Mouse (Mus musculus): ENCODE data around the gene Cdca3. TPM values are rescaled to one million over a fixed set of nuclear protein-coding genes. Genes with fewer than 3 reads are reported as not detected.
A peak's percentile ranks its signal among the peaks of the same experiment; 100 is the strongest.
"Not testable (repeated sequence)": the region's sequence is repeated elsewhere in the genome, so short reads cannot be mapped to it uniquely, and the experiment has no call there.

Gene Cdca3
- total RNA-seq, 2 experiments from 2014 or later: 0.23 to 0.42 TPM

DNA sequence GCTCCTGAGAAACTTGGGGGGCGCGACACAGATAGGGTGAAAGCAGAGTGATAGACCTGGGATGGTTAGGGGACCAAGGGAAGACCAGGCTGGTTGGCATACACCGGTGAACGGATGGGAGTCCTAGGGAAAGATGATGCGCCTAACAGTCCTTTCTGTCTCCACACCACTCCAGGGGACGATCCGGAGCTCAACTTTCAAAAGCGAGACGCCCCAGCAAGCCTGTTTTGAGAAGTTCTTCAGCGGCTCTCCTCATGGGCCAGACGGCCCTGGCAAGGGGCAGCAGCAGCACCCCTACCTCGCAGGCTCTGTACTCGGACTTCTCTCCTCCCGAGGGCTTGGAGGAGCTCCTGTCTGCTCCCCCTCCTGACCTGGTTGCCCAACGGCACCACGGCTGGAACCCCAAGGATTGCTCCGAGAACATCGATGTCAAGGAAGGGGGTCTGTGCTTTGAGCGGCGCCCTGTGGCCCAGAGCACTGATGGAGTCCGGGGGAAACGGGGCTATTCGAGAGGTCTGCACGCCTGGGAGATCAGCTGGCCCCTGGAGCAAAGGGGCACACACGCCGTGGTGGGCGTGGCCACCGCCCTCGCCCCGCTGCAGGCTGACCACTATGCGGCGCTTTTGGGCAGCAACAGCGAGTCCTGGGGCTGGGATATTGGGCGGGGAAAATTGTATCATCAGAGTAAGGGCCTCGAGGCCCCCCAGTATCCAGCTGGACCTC lies 20.1 kb upstream of the Cdca3 start:
- DNase-seq (ENCODE audit: low spot score in 2 of 2): peak in 1 of 2 experiments; percentile 65

DNA sequence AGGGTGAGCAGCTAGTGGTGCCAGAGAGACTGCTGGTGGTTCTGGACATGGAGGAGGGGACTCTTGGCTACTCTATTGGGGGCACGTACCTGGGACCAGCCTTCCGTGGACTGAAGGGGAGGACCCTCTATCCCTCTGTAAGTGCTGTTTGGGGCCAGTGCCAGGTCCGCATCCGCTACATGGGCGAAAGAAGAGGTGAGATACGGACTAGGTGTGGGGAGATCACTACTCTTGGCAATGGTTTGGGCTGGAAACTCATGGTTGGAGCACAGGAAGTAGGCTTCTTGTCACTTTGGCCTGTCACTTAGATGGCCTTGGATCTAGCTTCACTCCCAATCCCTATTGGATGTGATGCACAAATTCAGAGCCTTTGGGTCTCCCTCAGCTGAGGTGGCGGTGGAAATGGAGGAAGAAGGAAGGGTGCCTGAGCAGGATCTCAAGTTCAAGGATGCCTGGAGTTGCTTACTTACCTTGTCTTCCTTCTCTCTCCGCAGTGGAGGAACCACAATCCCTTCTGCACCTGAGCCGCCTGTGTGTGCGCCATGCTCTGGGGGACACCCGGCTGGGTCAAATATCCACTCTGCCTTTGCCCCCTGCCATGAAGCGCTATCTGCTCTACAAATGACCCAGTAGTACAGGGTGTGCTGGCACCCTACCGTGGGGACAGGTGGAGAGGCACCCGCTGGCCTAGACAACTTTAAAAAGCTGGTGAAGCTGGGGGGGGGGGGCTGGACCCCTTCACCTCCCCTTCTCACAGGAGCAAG lies 19.4 kb upstream of the Cdca3 start:
- DNase-seq (ENCODE audit: low spot score in 2 of 2): no peak

DNA sequence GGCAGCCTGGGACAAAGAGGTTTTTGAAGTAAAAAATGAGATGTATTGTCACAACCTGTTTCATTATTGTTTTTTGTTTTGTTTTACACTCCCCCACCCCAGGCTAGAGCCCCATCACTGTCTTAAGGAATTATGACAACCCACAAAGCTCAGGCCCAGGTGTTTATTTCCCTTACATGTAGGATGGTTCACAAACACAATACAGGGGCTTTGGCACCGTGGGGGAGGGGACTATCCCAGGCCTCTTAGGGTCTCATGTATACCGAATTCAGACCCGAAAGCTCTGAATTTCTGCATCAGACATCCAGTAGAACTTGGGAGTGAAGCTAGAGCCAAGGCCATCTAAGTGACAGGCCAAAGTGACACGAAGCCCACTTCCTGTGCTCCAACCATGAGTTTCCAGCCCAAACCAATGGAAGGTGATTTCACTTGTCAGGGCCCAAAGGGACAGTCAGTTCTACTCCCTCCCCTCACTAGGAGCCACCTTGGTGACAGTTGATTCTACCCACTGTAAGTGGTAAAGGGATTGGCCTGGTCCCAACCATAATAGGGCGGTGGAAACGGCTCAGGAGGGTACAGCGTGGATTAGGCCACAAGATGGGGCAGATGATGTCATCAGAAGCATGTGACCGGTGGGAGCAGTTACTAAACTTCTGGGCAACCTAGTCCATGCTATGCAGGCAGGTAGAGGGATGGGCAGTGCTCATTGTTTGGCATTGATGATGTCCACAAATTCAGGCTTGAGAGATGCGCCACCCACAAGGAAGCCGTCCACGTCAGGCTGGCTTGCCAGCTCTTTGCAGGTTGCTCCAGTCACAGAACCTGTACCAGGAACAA lies 18.6 kb upstream of the Cdca3 start:
- DNase-seq (ENCODE audit: low spot score in 2 of 2): not testable (repeated sequence)

DNA sequence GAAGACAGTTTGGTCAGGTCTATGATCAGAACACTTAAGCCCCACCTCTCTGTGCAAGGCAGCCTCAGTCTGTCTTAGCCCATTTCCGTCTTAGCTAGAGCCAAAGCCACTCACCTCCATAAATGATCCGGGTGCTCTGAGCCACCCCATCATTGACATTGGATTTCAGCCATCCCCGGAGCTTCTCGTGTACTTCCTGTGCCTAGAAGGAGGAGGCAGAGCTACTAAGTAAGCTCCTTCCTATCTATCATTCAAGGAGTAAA lies 18.0 kb upstream of the Cdca3 start:
- no peak for DNase-seq (ENCODE audit: low spot score in 2 of 2)

DNA sequence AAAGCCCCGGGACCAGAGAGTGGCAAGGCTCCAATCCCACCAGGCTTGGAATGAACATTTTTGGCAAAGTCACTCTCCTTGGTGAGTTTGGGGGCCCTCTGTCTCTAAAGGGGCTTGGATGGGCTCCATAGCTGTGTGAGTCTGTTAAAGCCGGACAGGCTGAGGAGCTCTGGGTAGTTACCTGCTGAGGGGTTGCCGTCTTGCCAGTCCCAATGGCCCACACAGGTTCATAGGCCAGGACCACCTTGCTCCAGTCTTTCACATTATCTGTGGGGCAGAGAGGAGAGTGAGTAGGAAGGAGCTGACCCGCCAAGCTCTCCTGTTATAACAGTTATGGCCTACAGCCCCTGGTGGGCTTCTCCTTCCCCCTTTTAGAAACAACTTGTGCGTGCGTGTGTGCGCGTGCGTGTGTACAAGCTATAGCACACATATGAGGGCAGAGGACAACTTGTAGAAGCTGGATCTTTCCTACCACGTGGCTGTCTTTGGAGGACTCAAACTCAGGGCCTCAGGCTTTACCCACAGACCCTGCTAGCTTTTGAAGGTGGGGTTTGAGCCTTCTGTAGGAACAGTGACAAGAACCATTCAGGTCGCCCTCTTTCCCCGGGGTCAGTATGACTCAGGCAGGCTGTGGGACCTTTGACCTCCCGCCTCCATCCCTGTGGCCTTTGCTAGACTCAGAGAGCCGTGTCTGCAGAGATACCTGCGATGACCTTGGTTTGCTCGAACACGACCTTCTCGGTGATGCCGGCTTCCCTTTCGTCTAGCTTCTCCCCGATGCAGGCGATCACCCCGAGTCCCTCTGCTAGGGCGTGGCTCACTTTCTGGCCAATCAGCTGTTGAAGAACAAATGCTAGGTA lies 17.4 kb upstream of the Cdca3 start:
- DNase-seq (ENCODE audit: low spot score in 2 of 2): no peak

DNA sequence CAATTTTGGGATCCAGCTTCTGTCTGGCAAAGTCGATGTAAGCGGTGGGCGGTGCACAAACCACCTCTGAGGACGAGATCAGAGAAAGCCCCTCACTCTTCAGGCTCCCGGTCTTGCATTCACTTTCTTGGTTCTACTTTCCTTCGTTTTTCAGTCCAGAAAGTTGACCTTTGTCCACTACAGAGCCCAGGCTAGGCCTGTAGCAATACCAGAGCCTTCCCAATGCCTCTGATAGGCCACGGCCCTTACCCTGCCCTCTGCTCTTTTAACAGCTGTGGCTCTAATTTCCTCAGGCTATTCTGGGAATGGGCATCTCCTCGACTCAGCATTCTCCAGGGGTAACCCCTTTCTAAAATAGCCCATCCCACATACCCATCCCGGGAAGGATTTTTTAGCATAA lies 16.5 kb upstream of the Cdca3 start:
- no peak for DNase-seq (ENCODE audit: low spot score in 2 of 2)

DNA sequence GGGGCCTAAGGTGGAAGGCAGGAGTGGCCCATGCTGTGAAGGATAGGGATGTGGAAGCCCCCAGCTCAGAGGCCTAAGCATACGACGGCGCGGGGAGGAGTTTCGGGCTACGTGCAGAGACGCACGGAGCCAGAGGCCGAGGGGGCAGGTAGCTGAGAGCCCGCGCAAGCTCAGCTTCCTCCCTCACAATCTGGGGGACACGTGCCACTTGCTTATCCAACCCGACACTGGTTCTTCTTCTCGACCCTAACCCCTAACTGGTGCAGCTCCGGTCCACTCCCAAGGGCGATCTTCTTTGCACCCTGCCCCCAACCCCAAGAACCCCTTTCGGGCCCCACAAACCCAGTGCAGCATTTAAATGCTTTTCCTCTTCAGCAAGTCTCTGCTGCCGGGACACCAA lies 15.9 kb upstream of the Cdca3 start:
- DNase-seq (ENCODE audit: low spot score in 2 of 2): peak; percentile 67 to 79

DNA sequence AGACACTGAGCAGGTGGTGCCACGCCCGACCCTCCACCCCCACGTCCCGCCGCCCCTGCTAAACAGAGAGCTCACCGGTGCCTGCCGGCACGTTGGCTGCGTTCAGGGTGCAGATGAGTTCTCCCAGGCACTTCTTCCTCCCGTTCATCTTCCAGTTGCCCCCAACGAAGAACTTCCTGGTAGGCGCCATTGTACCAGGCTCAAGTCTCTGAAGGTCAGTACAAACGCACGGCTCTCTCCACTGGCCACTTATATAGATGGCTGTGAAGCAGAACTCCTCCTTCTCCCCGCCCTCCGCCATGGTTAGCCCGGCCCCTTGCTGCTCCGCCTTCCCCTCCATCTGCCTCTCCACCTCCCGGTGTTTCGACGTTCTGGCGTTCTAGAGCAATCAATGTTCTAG lies 15.4 kb upstream of the Cdca3 start, which contains the start of gene Tpi1:
Gene Tpi1 (minus strand): TSS at position 364 of the 400 bp plus-strand sequence.
- DNase-seq (ENCODE audit: low spot score in 2 of 2): peak; percentile 86 to 90

DNA sequence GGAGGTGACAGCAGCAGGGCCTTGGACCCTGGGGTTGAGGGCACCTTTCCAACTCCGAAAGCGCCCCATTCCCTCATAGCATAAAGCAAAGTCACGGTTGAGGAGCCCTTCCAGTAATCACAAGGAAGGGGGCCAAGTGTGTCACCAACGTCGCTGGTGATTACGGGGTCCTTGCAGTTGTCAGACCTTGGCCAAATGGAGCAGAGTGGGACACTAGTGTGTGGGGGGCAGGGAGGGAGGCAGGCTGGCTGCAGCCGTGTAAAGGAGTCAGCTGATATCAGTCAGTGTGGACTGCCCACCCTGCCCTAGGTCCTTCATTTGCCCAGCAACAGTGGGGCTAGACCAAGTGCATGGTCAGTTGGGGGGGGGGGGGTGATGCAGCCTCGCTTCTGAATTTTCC lies 14.9 kb upstream of the Cdca3 start:
- DNase-seq (ENCODE audit: low spot score in 2 of 2): no peak

DNA sequence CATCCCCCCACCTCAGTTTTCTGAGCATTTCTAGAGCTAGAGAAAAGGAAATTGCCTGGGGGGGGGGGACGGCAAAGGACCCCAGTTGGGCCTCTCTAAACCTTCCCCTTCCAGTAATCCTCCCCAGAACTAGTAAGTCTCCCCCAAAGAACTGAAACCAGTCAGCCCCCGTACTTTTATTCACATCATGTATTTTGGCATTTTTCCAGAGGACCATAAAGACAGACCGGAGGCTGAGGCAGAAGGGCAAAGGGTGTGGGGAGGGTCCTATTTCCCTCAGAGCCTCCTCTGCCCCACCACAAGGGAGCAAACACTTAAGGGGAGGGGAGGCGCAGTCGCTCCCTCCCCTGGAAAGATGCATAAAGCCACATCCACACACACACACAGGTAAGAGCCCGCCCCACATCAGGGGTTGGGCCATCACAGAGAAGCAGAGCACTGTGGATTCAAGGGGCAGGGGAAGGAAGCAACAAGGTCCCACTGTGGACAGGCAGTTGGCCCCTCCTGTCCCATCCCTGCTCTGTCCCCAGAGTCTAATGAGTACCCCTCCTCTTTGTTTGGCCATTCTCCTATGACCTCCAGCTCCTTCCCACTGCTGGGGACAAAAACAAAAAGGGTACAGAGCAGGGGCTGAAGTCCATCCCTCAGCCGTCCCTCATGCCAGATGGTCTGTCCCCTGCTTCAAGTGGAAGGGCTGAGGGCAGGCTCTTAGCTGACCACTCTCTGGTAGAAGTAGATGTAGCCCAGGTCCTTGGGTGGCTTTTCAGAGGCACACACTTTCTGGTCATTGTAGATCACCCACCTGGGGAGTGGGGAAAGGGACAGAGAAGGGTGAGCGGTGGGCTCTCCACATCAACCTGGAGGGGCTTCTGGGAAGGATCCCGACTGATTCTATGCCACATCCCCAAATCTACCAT lies 14.2 kb upstream of the Cdca3 start:
- no peak for DNase-seq (ENCODE audit: low spot score in 2 of 2)

DNA sequence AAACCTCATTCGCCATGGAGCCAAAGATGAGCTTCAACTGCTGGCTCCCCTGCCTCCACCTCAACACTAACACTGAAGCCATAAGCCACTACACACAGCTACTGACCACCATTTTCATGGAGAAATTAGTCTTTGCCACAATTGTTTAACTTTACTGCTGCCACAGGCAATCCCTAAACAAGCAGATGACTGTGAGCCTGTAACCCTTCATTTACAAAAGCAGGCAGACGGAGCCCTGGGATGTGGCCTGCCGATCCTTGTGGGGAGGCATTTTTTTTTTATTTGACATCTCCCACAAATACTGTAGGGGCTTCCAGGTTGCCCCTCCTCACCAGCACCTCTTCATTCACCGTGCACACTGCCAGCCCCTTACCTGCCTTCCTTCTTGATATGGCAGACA lies 12.7 kb upstream of the Cdca3 start:
- no peak for DNase-seq (ENCODE audit: low spot score in 2 of 2)

DNA sequence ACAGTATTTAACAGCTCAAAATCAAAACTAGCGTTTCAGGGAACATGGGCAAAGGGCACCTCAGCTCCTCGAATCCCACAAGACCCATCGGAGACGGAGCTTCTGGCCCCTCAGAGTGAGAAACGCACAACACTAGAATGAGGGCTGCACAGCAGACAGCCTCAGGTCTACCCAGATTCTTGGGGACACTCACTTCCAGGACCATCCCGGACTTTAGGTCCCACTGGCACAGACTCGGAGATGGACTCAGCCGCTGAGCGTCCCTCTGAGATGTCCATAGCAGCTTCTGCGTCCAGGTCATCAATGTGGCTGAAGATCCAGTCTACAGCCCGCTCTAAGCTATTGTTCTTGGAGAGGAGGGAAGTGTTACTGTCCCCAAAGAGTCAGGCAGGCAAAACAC lies 12.2 kb upstream of the Cdca3 start:
- no peak for DNase-seq (ENCODE audit: low spot score in 2 of 2)

DNA sequence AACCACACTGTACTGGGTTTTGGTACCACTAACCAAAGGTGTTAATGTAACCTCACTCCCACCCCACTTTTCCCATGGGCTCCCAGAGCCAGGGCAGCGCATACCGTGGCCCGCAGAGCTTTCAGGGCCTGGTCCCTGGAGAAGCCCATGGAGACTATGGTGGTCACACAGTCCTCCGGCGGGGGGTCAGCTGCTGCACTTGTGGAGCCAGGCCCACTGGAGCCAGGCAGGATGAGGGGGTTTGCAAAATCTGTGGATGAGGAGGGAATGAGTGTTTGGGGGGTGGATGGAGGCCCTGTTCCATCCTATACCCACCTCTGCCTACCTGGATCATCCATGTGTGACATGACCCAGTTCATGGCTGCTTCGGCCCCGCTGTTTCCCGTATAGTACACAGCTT lies 11.8 kb upstream of the Cdca3 start:
- no peak for DNase-seq (ENCODE audit: low spot score in 2 of 2)

DNA sequence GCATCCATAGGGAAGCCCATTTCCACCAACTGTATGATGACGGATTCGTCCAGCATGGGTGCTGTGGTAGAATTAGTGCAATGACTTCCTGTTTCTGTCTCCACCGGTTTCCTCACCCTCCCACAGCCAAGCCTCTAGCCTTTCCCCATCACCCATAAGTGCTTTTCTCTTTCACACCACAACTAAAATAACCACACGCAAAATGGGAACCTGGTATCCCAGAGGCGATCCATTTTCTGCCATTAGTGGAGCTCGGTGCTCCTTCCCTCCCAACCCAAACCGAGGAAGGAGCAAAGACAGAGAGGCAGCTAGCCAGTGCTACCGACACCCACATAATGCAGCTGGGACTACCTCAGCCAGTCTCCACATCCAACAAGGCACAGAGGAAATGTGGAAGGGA lies 11.4 kb upstream of the Cdca3 start:
- peak in 1 of 2 experiments; percentile 44 for DNase-seq (ENCODE audit: low spot score in 2 of 2)

DNA sequence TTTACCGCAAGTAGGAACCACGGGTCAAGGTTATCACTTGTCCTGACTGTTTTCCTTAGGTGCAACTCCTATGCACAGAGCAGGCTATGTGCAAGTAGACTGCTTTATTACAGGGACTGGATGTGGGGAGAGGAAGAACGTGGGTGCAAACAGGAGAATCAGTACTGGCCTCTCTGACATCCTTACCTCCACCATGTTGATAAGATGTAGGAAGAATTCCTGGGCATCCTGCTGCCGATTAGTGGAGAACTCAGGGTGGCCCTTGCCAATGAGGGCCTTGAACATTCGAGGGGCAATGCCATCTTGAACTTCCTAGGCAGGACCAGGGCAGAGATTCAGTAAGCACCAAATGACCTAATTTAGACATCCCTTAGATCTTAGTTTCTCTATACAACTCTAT lies 8.5 kb upstream of the Cdca3 start:
- no peak for DNase-seq (ENCODE audit: low spot score in 2 of 2)

DNA sequence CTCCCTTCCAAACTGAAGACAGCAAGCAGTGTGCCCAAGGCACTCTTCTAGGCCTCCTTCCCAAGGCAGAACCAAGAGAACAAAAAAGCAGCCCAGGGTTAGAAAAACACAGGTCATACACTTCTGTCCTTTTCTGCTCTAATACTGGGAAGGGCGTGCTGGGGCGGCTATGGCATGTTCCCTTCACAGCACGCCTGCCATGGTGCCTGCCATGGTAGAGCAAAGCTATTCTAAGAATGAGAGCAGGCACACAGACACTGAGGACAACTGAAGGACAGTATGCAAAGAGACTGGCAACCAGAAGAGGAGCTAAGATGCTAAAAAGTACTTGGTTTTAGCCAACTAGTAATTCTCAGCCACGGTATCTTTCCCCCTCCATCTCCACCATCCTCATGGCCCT lies 7.3 kb upstream of the Cdca3 start:
- DNase-seq (ENCODE audit: low spot score in 2 of 2): no peak

DNA sequence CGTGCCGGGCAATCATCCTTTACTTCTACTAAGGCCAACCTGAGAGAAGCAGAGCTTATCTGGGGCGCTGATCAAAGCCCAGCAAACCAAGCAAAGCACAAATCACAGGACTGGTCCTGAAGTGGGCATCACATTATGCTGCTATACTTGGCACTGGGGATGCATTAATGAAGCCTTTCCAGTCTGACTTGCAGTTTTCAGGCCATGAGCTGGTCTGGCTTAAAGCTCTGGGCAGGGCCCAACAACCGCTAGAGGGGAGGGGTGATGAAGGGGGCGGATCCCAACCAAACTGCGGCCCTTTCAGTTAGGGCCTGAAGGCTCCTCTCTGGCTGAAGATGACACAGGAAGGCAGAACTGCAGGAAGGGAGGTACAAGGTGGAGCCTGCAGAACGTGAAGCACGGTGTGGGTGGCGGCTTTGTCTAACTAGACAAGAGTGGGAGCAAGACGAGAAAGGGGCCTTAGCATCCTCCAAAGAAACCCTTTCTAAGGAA lies 1.2 kb upstream of the Cdca3 start:
- no peak for DNase-seq (ENCODE audit: low spot score in 2 of 2)

DNA sequence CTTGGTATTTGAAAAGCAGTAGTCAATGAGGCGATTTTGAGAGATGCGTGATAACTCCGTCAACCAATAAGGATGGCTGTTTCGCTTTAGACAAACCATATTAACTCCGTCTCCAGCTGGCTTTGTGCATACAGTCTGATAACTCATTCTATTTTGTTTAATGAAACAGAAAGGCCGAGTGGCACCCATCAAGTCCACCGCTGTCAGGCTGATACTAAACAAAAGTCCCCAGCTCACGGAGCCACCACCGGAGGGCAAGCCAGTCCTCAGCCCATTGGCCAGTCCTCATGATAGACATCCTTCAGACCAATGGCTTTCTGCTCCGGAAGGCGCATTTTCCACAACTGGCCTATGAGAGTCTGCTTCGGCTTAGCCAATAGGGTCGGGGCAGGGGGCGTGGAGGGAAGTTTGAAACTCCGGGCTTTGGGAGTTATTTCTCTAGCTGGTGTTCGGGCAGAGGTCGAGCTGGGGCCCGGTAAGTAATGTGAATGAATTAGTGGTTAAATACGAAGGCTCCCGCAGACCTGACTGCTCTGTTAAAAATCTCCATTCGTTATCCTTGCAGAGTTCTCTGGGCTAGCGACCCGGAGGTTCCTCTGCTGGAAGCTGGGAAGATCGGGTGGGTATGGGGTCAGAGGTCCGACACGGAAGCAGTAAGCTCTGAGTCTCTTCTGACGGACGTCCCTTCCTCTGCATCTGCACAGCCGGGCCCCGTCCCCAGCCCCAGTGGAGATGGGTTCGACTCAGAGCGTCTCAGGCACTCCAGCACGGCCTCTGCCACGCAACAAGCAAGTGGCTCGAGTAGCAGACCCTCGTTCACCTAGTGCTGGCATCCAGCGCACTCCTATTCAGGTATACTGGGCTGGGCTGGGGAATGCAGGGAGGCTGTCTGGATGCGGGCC lies 703 bp downstream of the Cdca3 start:
- DNase-seq (ENCODE audit: low spot score in 2 of 2): peak; percentile 87 to 90

DNA sequence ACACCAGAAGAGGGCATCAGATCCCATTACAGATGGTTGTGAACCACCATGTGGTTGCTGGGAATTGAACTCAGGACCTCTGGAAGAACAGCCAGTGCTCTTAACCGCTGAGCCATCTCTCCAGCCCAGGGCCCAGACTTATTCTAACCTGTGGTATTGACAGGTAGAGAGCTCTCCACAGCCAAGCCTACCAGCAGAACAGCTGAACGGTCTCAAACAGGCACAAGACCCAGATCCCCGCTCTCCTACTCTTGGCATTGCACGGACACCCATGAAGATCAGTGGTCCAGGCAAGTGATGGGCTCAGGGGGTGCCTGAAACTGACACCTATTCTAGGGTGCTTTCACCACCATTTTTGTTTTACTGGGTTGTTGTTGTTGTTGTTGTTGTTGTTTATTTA lies 1.9 kb downstream of the Cdca3 start:
- DNase-seq (ENCODE audit: low spot score in 2 of 2): not testable (repeated sequence)

Data from left cerebral cortex, adult 18-20 months (tissue).